Mouse (Mus musculus) limb, embryonic 12.5 days (tissue): ENCODE data around the gene Pdia3. TPM values are rescaled to one million over a fixed set of nuclear protein-coding genes. Genes with fewer than 3 reads are reported as not detected.
A peak's percentile ranks its signal among the peaks of the same experiment; 100 is the strongest.

Experiments
- ATAC-seq: fragments of 200-750 bp; cut with Nextera tagmentation; 2 replicates; pipeline ENCODE4 v1.8.0; 2017; ENCODE audit warnings: low read depth, moderate TSS enrichment; ENCODE audit not compliant: insufficient number of reproducible peaks, insufficient read depth, low FRiP score, low TSS enrichment
- H3K27ac ChIP-seq: fragments of 300-500 bp; sonication (generic); 2 replicates; pipeline ENCODE4 v1.5.1; 2016; ENCODE audit warnings: mild to moderate bottlenecking, moderate library complexity
- H3K27me3 ChIP-seq: fragments of 300-500 bp; sonication (generic); 2 replicates; pipeline ENCODE4 v1.6.1; 2016; ENCODE audit warnings: mild to moderate bottlenecking, moderate library complexity
- H3K36me3 ChIP-seq: fragments of 300-500 bp; sonication (generic); 2 replicates; pipeline ENCODE4 v1.6.1; 2016; ENCODE audit warnings: mild to moderate bottlenecking, moderate library complexity
- H3K4me1 ChIP-seq: fragments of 300-500 bp; sonication (generic); replicated peaks from 2 replicates; pipeline ENCODE4 v1.6.1; 2016
- H3K4me2 ChIP-seq: fragments of 300-500 bp; sonication (generic); 2 replicates; pipeline ENCODE4 v1.6.1; 2016; ENCODE audit warnings: mild to moderate bottlenecking, moderate library complexity
- H3K4me3 ChIP-seq: fragments of 300-500 bp; sonication (generic); replicated peaks from 2 replicates; pipeline ENCODE4 v1.5.1; 2016; ENCODE audit warnings: mild to moderate bottlenecking
- H3K9ac ChIP-seq: fragments of 300-500 bp; sonication (generic); replicated peaks from 2 replicates; pipeline ENCODE4 v1.6.1; 2016; ENCODE audit warnings: mild to moderate bottlenecking, moderate library complexity
- H3K9me3 ChIP-seq: fragments of 300-500 bp; sonication (generic); 2 replicates; pipeline ENCODE4 v1.6.1; 2016; ENCODE audit warnings: mild to moderate bottlenecking, moderate library complexity
- WGBS: fragments of 180-500 bp; shearing (Covaris S2); methylation state at CpG from one replicate; pipeline ENCODE4 v1.1.7; 2016; 5-methylcytosine and 5-hydroxymethylcytosine counted together
- polyA plus RNA-seq: library from polyadenylated mRNA; unstranded; fragments of >200 nt; fragmentation: Nextera tagmentation; extraction: Ambion mirVana; gene quantifications from 2 replicates; pipeline ENCODE4 v1.2.1, GENCODE M21; 2016

Gene Pdia3
- polyA plus RNA-seq, 1 experiment from 2014 or later, result 620 TPM

DNA sequence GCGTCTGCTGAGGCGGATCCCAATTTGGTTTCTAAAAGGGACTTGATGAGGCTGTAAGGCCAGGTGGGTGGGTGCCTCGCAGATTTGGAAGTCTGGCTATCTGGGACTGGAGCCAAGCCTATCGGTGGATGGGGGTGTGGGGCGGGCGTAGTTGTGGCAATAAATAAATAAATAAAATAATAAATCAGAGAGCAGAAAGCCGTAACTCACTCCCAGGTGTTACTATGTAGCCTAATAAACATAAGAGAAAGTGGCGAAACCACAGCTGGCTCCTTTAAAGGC lies 29.4 kb downstream of the Pdia3 start:
- Histone ChIP-seq H3K4me3 (peak overlapping the region; percentile 53), H3K4me1 (peaks cover 22% of the 10 kb centered on the region), H3K27me3 (peaks cover 6% of the 10 kb centered on the region), H3K9me3 (no peaks in the 10 kb centered on the region), H3K36me3 (peaks cover 19% of the 10 kb centered on the region), H3K9ac (peak overlapping the region; percentile 55; the same call in 1 of the 2 replicates), H3K4me2 (peak overlapping the region; percentile 92), H3K27ac (no peak overlapping the region)
- 4% methylated on average over 8 of the region's 8 CpGs for WGBS
- no peak for ATAC-seq

GRCm38 (mm10) chr2:121444178-121444577 lies 30.6 kb downstream of the Pdia3 start, which contains the start of gene Ell3:
Gene Ell3, minus strand, starts transcription at chr2:121444278.
- Histone ChIP-seq H3K4me1 (peaks cover 22% of the 10 kb centered on the region), H3K4me2 (peak within 1 kb of the TSS; percentile 92)
- WGBS, result 87% methylated on average over 1 of the region's 1 CpGs

DNA sequence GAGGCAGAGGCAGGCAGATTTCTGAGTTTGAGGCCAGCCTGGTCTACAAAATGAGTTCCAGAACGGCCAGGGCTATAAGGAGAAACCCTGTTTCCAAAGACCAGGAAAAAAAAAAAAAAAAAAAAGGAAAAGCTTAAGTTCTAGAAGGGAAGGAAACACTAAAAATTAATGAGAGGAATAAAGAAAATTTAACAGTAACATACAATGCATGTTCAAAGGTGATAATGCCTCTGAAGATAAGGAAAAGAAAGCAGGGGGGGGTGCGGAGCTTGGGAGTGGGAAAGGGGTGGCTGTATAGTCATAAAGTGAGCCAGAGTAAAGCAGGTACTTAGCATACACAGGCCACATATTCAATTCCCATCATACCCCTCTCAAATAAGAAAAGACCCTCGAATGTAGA lies 31.5 kb downstream of the Pdia3 start:
- Histone ChIP-seq H3K27me3 (peaks cover 6% of the 10 kb centered on the region), H3K36me3 (no peaks in the 10 kb centered on the region), H3K27ac (no peak overlapping the region), H3K4me2 (no peak overlapping the region), H3K4me1 (peaks cover 23% of the 10 kb centered on the region), H3K9me3 (no peaks in the 10 kb centered on the region), H3K4me3 (no peak overlapping the region), H3K9ac (no peak overlapping the region)
- 74% methylated on average over 3 of the region's 3 CpGs for WGBS
- no peak for ATAC-seq

More at GRCm38 (mm10) chr2:121444178-121444577, 30.6 kb downstream of the Pdia3 start, which contains the start of gene Ell3:
- peak within 1 kb of the TSS; percentile 55; the same call in 1 of the 2 replicates for H3K9ac ChIP-seq
- peaks cover 6% of the 10 kb centered on the region for H3K27me3 ChIP-seq
- peaks cover 7% of the 10 kb centered on the region for H3K36me3 ChIP-seq
- ATAC-seq, result no peak
- no peaks in the 10 kb centered on the region for H3K9me3 ChIP-seq
- H3K4me3 ChIP-seq, result peak within 1 kb of the TSS; percentile 53; the same call in 1 of the 2 replicates
- no peak within 1 kb of the TSS for H3K27ac ChIP-seq

DNA sequence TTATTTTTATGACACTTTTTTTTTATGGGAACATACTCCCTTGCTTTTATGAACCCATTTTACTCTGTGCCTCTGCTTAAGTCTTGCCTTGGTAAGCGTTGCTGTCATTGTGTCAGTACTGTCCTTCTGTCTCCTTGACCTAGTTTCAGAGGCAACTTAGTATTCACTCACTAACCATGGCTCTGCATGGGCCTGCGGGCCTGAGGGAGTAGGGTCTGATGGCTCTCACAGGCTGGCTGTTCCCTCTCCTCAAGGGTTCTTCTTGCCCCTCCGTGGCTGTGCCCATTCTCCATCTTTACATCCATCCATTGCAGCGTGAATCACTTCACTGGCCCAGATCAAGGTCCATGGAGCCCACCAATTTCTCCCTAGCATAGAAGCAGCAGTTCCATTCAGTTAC lies 32.9 kb downstream of the Pdia3 start:
- Histone ChIP-seq H3K27me3 (peaks cover 6% of the 10 kb centered on the region), H3K36me3 (peaks cover 3% of the 10 kb centered on the region), H3K9me3 (no peaks in the 10 kb centered on the region), H3K9ac (no peak overlapping the region), H3K4me1 (peaks cover 32% of the 10 kb centered on the region), H3K4me2 (no peak overlapping the region), H3K4me3 (no peak overlapping the region), H3K27ac (no peak overlapping the region)
- 77% methylated on average over 4 of the region's 4 CpGs for WGBS
- ATAC-seq, result no peak

DNA sequence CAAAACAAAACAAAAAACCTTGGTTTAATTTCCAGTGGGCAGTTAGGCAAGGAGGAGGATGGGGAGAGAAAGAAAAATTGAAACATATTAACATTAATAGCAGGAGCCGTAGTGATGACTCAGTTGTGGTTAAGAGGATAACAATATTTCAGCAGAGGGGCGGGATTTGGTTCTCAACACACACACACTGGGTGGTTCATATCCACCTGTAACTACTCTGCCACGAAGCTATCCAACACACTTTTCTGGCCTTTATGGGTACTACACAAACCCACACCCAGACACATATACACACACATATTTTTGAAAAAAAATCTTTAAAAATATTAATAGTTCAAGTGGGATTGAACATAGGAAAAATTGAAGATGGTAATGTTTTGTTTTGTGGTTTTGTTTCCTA lies 33.4 kb downstream of the Pdia3 start:
- no peak for ATAC-seq
- peaks cover 3% of the 10 kb centered on the region for H3K27me3 ChIP-seq
- WGBS, result 80% methylated on average over 3 of the region's 3 CpGs

DNA sequence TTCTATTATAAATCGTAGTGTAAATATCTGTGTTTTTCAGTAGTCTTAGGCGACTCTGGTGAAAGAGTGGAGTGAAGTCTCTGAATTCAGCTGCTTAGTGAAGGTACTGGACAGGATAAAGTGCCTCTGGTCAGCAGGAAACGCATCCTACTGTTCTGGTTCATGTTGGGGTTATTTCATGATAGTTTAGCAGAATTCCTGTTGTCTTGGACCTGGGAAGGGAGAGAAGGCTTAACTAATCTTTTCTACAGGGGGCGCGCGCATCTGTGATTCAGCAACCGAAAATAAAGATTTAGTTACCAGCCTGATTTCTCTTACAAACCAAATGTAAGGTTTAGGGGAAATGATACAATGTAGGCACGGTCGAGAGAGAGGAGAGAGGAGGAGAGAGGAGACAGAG lies 34.6 kb downstream of the Pdia3 start:
- 17% methylated on average over 9 of the region's 9 CpGs for WGBS
- H3K9me3 ChIP-seq, result no peaks in the 10 kb centered on the region
- ATAC-seq, result no peak

More for the DNA sequence above, 33.4 kb downstream of the Pdia3 start:
- no peak overlapping the region for H3K27ac ChIP-seq
- peaks cover 29% of the 10 kb centered on the region for H3K4me1 ChIP-seq
- H3K9me3 ChIP-seq, result no peaks in the 10 kb centered on the region
- H3K4me2 ChIP-seq, result no peak overlapping the region
- no peak overlapping the region for H3K9ac ChIP-seq
- H3K36me3 ChIP-seq, result peaks cover 5% of the 10 kb centered on the region
- H3K4me3 ChIP-seq, result no peak overlapping the region

DNA sequence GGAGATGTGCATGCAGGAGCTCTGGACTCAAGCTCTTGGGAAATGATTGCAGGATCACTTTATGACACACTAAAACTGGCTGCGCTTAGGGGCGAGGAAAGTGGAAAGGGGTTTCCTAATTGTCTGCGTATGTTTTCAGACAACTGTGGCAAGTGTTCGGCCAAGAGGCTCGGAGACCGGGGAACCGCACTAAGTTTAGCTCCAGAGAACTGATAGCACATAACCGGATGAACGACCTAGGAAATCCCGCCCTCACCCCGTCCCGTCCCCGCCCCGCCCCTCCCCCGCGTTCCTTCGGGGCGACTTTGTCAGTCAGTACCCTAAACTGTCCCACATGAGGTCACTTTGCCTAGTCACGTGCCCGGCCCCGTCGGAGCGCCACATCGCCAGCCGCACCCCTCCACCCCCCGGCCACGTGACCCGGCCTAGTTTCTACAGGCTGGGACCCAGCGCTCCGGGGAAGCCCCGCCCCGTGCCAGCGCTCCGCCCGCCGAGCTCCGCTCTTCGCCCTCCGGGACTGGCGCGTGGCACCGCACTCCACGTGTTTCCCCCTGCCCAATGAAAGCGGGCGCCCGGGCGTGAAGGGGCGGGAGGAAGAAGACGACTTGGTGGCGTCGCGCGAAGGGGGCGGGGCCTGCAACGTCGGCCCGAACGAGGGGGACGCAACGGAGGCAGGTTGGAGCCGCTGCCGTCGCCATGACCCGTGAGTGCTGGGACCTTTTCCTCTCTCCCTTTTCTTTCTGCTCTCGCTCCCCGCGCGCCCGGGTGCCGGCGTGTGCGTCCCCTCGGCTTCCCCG lies 35.4 kb downstream of the Pdia3 start, which contains the start of gene Serf2:
TSS of gene Serf2 (plus strand) at position 457 of the 797 bp plus-strand sequence.
- peak within 1 kb of the TSS; percentile 95 for H3K9ac ChIP-seq
- WGBS, result under 1% methylated on average over 74 of the region's 74 CpGs
- H3K9me3 ChIP-seq, result no peaks in the 10 kb centered on the region
- peak; percentile 97 for ATAC-seq
- H3K4me2 ChIP-seq, result peak within 1 kb of the TSS; percentile 90
- H3K4me3 ChIP-seq, result peak within 1 kb of the TSS; percentile 98
- H3K27me3 ChIP-seq, result peaks cover 3% of the 10 kb centered on the region
- peaks cover 18% of the 10 kb centered on the region for H3K4me1 ChIP-seq
- peak within 1 kb of the TSS; percentile 96 for H3K27ac ChIP-seq
- H3K36me3 ChIP-seq, result peaks cover 25% of the 10 kb centered on the region

More for the DNA sequence above, 34.6 kb downstream of the Pdia3 start:
- H3K4me3 ChIP-seq, result peak overlapping the region; percentile 98
- H3K4me1 ChIP-seq, result peaks cover 22% of the 10 kb centered on the region
- peaks cover 3% of the 10 kb centered on the region for H3K27me3 ChIP-seq
- peak overlapping the region; percentile 90 for H3K4me2 ChIP-seq
- H3K27ac ChIP-seq, result peak overlapping the region; percentile 92
- H3K36me3 ChIP-seq, result peaks cover 17% of the 10 kb centered on the region
- 0 out of 2 replicates have a peak overlapping the region, but pooled peaks have one; percentile 45 for H3K9ac ChIP-seq

GRCm38 (mm10) chr2:121449545-121450011 lies 36.0 kb downstream of the Pdia3 start:
- H3K9me3 ChIP-seq, result no peaks in the 10 kb centered on the region
- H3K27me3 ChIP-seq, result no peaks in the 10 kb centered on the region
- WGBS, result under 1% methylated on average over 46 of the region's 54 CpGs
- H3K4me2 ChIP-seq, result peak overlapping the region; percentile 90
- peak; percentile 39 for ATAC-seq
- peaks cover 18% of the 10 kb centered on the region for H3K4me1 ChIP-seq
- H3K4me3 ChIP-seq, result peak overlapping the region; percentile 98
- H3K9ac ChIP-seq, result peak overlapping the region; percentile 95
- peak overlapping the region; percentile 96 for H3K27ac ChIP-seq
- peaks cover 29% of the 10 kb centered on the region for H3K36me3 ChIP-seq

DNA sequence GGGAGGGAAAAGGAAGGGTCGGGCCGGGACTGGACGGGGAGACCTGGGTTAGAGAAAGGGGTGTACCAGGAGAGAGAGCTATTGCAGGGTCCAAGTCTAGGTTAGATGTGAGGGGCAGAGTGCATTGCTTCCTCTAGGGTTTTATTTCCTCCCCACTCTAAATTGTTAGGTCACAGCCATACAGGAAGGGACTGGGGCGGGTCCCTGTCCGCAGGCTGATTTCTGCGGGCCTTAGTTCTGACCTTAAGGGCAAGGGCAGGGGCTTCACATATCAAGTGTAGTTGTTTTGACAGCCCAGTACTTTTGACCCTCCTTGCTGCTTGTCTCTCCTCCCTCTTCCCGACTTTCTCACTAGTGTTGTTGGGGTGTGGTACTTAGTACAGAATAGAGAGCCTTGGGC lies 36.5 kb downstream of the Pdia3 start:
- no peaks in the 10 kb centered on the region for H3K27me3 ChIP-seq
- peak overlapping the region; percentile 98 for H3K4me3 ChIP-seq
- peaks cover 32% of the 10 kb centered on the region for H3K36me3 ChIP-seq
- peaks cover 18% of the 10 kb centered on the region for H3K4me1 ChIP-seq
- H3K4me2 ChIP-seq, result peak overlapping the region; percentile 90
- ATAC-seq, result no peak
- H3K9ac ChIP-seq, result peak overlapping the region; percentile 95
- peak overlapping the region; percentile 96 for H3K27ac ChIP-seq
- no peaks in the 10 kb centered on the region for H3K9me3 ChIP-seq
- 2% methylated on average over 7 of the region's 7 CpGs for WGBS

DNA sequence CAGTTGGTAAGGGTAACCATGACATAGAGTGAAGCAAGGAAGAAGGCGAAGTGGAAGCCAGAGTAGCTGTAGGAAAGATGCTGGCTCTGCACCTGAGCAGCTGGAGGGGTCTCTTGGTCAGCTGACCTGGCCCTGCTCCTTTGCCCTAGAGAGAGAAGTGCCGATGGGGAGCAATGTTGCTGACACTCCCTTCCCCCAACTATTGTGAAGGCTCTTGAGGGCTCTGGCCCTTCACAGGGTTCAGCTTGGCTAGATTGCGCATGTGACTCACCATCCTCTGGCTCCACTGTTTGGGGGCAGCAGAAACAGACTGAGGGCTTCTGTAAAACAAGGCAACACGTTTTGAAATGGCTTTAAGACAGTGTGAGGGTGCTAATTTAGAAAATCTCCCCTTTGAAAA lies 38.8 kb downstream of the Pdia3 start:
- Histone ChIP-seq H3K4me2 (no peak overlapping the region), H3K27me3 (no peaks in the 10 kb centered on the region), H3K9ac (no peak overlapping the region), H3K4me3 (no peak overlapping the region), H3K36me3 (peaks cover 33% of the 10 kb centered on the region), H3K9me3 (no peaks in the 10 kb centered on the region), H3K4me1 (peaks cover 23% of the 10 kb centered on the region), H3K27ac (no peak overlapping the region)
- no peak for ATAC-seq
- 82% methylated on average over 4 of the region's 4 CpGs for WGBS

GRCm38 (mm10) chr2:121452990-121453389 lies 39.4 kb downstream of the Pdia3 start, which contains the start of gene Hypk:
Gene Hypk, plus strand, starts transcription at chr2:121453290.
- no peak for ATAC-seq
- H3K4me3 ChIP-seq, result no peak within 1 kb of the TSS
- peaks cover 33% of the 10 kb centered on the region for H3K36me3 ChIP-seq
- no peak within 1 kb of the TSS for H3K27ac ChIP-seq
- peaks cover 28% of the 10 kb centered on the region for H3K4me1 ChIP-seq
- no peaks in the 10 kb centered on the region for H3K9me3 ChIP-seq
- H3K9ac ChIP-seq, result no peak within 1 kb of the TSS
- no peak within 1 kb of the TSS for H3K4me2 ChIP-seq
- no peaks in the 10 kb centered on the region for H3K27me3 ChIP-seq
- 76% methylated on average over 4 of the region's 4 CpGs for WGBS
